Mouse (Mus musculus) right cerebral cortex, postnatal 14 days (tissue): ENCODE measurements around the gene B4galnt1.
A peak's percentile ranks its signal among the peaks of the same experiment; 100 is the strongest.
"Not testable (repeated sequence)": the region's sequence is repeated elsewhere in the genome, so short reads cannot be mapped to it uniquely, and the experiment has no call there.

Experiments used
- DNase-seq: peaks from one replicate; pipeline ENCODE4 v3.0.0; 2022

The B4galnt1 gene

GRCm38 (mm10) chr10:127164631-127165353, at the start of gene B4galnt1:
B4galnt1 (plus strand) TSS chr10:127165225.
- peak; percentile 72 for DNase-seq

DNA sequence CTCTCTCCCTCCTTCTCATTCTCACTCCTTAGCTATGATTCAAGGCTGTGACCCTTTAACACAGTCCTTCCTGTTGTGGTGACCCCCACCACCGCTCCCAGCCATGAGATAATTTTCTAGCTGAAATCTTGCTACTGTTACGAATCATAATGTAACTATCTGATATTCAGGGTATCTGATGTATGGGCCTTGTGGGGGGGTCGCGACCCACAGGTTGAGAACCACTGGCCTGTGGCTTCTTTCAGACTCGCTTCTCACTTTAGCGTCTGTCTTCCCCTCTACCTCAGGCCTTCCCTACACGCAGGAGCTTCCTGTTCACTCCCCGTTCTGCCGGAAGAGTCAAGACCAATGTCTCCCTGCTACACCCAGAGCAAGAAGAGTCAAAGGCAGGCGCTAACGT, 46.6 kb upstream of the B4galnt1 start:
- no peak for DNase-seq

DNA sequence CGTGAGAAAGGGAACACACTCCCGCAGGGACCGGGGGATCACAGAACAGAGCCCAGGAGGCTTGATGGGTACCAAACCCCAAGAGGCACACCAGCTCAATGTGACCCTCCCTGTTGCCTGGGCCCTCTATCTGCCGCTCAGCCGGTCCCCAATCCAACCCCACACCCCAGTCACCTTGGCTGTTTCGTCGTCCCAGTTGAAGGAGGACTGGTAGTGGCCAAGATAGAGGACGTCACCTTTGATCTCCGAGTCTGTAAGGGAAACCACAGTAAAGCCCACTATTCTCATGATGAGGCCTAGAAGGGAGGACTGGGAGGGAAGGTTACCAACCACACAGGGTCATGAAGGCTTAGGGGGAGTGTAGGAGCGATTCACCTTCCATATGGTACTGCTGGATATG, 45.8 kb upstream of the B4galnt1 start:
- no peak for DNase-seq

GRCm38 (mm10) chr10:127120301-127121065, 44.5 kb upstream of the B4galnt1 start:
- peak; percentile 11 for DNase-seq

- peak; percentile 93 for DNase-seq
Measured at GRCm38 (mm10) chr10:127121066-127121477, 44.0 kb upstream of the B4galnt1 start, which contains the start of gene Os9. Os9 (minus strand) TSS chr10:127121131.

GRCm38 (mm10) chr10:127122018-127122417, 43.0 kb upstream of the B4galnt1 start:
- no peak for DNase-seq

DNA sequence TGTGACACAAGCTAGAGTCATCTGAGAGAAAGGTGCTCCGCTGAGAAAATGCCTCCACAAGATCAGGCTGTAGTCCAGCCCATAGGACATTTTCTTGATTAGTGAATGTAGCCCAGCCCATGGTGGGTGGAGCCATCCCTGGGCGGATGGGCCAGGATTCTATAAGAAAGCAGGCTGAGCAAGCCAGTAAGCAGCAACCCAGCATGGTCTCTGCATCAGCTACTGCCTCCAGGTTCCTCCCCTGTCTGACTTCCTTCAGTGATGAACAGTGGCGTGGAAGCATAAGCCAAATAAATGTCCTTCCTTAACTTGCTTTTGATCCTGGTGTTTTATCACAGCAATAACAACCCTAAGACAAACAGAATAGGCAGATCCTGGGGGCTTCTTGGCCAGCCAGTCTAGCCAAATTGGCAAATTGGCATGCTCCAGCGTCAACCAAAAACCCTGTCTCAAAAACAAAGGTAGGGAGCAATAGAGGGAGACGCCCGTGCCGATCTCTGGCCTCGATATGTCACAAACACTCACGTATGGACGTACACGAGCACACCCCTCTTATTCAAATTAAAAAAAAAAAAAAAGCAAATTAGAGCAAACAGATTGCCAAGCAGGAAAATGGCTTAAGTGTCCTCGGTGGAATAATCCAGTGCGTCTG, 42.1 kb upstream of the B4galnt1 start:
- DNase-seq, result peak; percentile 30

- peak; percentile 71 for DNase-seq
Measured at GRCm38 (mm10) chr10:127123436-127123805, 41.6 kb upstream of the B4galnt1 start.

- no peak for DNase-seq
Measured at GRCm38 (mm10) chr10:127125210-127126001, 39.6 kb upstream of the B4galnt1 start.

DNA sequence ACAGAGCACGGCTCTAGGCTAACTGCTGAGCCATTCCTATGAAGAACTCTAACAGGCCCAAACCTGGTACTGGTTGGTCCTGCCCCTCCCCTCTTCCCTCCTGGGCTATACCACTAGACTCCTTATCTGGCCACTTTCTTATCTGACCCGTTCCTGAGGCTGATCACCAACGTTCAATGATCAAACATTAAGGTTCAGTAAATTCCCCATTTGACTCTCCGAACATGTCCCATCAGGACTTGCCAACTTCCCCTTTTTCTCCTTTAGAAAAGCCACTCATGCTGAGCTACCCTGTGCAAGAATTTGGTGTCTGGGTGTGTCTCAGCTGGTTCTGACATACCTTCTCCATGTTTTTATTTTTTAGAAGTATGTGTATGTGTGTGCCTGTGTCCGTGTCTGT, 38.4 kb upstream of the B4galnt1 start:
- no peak for DNase-seq

DNA sequence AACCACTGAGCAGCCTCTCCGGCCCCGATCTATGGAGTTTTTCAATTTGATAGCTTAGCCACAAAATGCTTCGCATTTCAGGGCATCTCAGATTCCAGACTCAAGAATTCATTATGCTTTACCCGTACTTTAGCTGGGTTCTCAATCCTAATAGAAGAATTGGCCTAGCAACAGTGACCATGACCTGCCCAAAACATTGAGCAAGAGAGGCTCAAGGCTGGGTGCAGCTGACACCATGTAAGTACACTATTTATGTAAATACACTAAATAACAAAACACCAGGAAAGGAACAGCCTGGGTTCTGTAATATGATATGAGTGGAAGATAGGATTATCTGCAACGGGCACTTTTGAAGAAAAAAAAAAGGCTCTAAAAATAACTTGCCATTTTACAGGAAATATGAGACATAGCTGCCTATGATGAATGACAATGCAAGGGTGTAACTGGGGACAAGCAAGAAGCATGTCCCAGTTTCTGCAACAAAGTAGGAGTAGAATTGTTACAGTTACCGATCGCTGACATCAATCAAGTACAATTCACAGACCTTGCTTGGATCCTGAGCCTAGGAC, 37.2 kb upstream of the B4galnt1 start:
- DNase-seq, result no peak

- no peak for DNase-seq
Measured at GRCm38 (mm10) chr10:127129431-127129830, 35.6 kb upstream of the B4galnt1 start.

DNA sequence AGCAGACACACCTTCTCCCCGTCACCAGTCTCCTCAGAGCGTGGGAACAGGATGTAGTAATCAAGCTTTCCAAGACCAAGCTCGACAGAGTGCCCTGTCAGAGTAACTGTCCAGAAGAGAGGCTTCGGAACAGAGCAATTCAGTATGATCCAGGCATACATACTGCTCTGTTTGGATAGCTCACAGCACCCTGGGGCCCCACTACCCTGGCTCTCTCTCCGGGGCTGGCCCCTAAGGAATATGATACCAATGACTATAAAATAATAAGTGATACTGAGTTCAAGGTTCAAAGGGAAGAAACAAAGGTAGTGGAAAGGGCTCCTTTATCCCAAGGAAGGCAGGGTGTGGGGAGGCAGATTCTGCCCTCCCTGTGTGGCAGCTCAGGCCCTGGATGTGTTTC, 32.6 kb upstream of the B4galnt1 start:
- DNase-seq, result no peak

GRCm38 (mm10) chr10:127134394-127135035, 30.5 kb upstream of the B4galnt1 start:
- not testable (repeated sequence) for DNase-seq

GRCm38 (mm10) chr10:127135118-127135836, 29.7 kb upstream of the B4galnt1 start:
- no peak for DNase-seq

- no peak for DNase-seq
Measured at GRCm38 (mm10) chr10:127136510-127136909, 28.5 kb upstream of the B4galnt1 start.

- no peak for DNase-seq
Measured at GRCm38 (mm10) chr10:127137896-127138295, 27.1 kb upstream of the B4galnt1 start.

- no peak for DNase-seq
Measured at GRCm38 (mm10) chr10:127138328-127139141, 26.5 kb upstream of the B4galnt1 start.

DNA sequence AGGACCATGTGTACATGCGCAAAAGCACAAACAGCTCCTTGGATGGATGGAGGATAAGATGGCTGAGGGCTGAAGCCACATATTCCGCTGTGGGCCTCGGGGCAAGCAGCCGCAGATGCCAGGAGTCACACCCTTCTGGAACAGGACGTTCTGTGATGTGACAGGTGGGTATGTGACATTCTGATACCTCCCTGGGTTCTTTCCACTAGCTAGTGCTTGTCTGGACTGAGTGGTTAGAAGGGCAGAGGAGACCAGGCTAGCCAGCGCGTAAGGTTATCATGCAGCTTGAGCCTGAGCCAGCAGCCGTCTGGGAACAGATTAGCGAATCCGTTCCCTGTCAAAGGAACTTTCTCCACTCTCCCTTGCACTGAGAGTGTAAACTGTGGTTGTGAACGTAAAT, 24.1 kb upstream of the B4galnt1 start:
- no peak for DNase-seq

- no peak for DNase-seq
Measured at GRCm38 (mm10) chr10:127141500-127141899, 23.5 kb upstream of the B4galnt1 start.
